Mouse (Mus musculus) ES-Bruce4 (cell line): Measurements from ENCODE around the gene Pax2. TPM values are rescaled to one million over a fixed set of nuclear protein-coding genes. Genes with fewer than 3 reads are reported as not detected.

Experiments
- H3K27ac ChIP-seq: 2 replicates; pipeline ENCODE4 v1.5.1; 2012; ENCODE audit warnings: low read length, inconsistent platforms; ENCODE audit not compliant: insufficient read depth
- H3K27me3 ChIP-seq: 2 replicates; pipeline ENCODE4 v1.6.1; 2012; ENCODE audit warnings: mild to moderate bottlenecking, low read length, inconsistent platforms; ENCODE audit not compliant: control insufficient read depth, poor library complexity, insufficient read depth, severe bottlenecking
- H3K36me3 ChIP-seq: 2 replicates; pipeline ENCODE4 v1.6.1; 2012; ENCODE audit warnings: inconsistent platforms, mild to moderate bottlenecking, low read length, moderate library complexity; ENCODE audit not compliant: control insufficient read depth, poor library complexity, insufficient read depth, severe bottlenecking
- H3K4me1 ChIP-seq: one replicate; pipeline ENCODE4 v1.8.1; 2011; ENCODE audit warnings: low read length; ENCODE audit not compliant: control insufficient read depth, insufficient read depth
- H3K4me3 ChIP-seq: 2 replicates; pipeline ENCODE4 v1.5.1; 2011; ENCODE audit warnings: low read depth, mild to moderate bottlenecking, low read length
- H3K9ac ChIP-seq: 2 replicates; pipeline ENCODE4 v1.6.1; 2012; ENCODE audit warnings: low read depth, mild to moderate bottlenecking, inconsistent platforms; ENCODE audit not compliant: poor library complexity, severe bottlenecking
- H3K9me3 ChIP-seq: replicated peaks from 2 replicates; pipeline ENCODE4 v1.6.1; 2012; ENCODE audit warnings: mild to moderate bottlenecking, low read length, inconsistent platforms; ENCODE audit not compliant: control insufficient read depth, poor library complexity, insufficient read depth, severe bottlenecking
- CTCF ChIP-seq: IDR thresholded peaks from one replicate; pipeline ENCODE4 v1.8.1; 2011; ENCODE audit warnings: low read depth, low read length
- EP300 ChIP-seq: IDR thresholded peaks from 2 replicates; pipeline ENCODE4 v1.6.1; 2011; ENCODE audit warnings: low read depth, low read length; ENCODE audit not compliant: insufficient read depth
- POLR2A ChIP-seq: IDR thresholded peaks from one replicate; pipeline ENCODE4 v1.8.1; 2011; ENCODE audit warnings: low read length; ENCODE audit not compliant: insufficient read depth
- polyA plus RNA-seq: library from polyadenylated mRNA; stranded (reverse); fragments of >200 nt; gene quantifications from 2 replicates; pipeline ENCODE4 v1.2.4, GENCODE M21; 2011; ENCODE audit warnings: low read depth; ENCODE audit not compliant: missing spikeins, insufficient read depth, insufficient read length

Pax2 gene
- polyA plus RNA-seq, 1 experiment = not detected

DNA sequence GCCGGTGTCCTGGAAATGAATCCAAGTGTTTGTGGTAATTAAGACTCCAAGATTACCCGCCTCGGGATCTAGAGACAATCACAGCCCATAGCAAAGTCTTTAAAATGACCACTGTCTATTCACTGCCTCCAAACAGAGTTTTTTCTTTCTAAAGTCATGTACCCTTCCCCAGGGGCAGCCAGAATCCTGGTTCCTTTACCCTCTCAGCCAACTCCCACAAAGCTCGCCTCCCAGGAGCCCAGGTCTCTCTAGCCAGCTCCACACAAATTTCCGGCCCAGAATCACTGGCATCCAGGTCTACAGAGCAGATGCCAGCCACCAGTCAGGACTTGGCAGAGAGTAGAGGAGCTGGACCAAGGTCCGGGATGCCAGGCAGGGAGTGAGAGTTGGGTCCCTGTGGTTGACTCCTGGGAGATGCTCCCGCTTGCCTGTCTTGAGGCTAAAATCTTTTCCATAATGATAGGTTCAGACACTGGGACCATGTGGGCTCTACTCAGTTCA lies 6.3 kb downstream of the Pax2 start:
- TF ChIP-seq POLR2A (no peak), EP300 (no peak), CTCF (no peak)
- Histone ChIP-seq H3K4me1 (no peaks in the 10 kb centered on the region), H3K27me3 (peaks cover 34% of the 10 kb centered on the region), H3K4me3 (no peak overlapping the region), H3K36me3 (no peaks in the 10 kb centered on the region), H3K9me3 (no peaks in the 10 kb centered on the region), H3K27ac (no peak overlapping the region), H3K9ac (no peak overlapping the region)

DNA sequence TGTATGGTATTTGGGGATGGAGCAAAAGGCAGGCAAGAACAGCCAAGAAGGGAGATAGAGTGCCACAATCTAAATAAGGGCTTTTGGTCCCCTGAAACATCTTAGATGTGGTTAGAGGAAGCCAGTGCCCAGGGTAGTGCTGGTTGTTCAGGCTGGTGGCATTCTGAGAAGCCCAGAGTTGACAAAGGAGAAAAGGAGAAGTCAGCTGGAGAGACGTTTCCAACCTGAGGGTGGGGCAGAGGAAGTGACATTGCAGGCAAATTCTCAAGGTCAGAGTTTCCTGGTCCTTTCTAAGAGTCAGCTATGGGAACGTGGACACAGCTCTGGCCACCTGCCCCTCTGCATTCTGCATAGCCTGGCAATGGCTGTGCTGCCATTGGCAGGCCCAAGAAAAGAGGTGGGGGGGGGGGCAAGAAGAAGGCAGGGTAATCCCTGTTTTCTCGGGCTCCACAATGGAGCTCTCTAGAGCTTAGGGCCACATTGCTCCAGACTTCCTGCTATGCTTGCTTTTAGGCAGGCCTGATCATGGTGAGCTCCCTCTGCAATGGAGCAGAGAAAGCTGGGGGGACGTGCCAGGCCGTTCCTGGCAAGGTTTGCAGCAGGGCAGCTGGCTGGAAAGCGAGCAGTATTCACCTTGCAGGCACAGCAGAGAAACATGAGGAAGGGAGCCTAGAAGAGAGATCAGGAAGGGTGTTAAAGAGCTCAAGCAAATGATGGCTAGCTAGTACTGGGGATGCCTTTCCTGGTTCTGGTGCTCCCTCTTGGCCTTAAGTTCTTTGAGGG lies 14.6 kb downstream of the Pax2 start:
- Histone ChIP-seq H3K27me3 (no peaks in the 10 kb centered on the region), H3K36me3 (no peaks in the 10 kb centered on the region), H3K27ac (no peak overlapping the region)

DNA sequence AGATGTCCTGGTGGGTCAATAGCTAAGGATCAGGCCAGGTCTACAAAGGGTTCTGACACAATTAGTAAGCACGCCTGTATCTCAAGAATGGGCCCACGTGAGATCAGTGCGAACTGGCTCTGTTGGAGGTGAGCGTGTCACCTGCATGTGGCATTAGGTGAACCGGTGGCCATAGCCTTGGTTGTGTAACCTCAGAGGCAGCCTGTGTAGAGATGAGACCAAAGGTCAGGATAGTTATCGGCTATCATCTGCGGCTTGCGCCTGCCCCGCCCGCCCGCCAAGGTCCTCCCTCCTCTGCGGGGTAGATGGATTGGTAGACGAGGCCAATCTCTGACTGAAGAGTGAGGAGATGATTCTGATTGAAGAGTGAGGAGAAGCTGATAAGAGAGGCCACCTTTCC lies 15.7 kb downstream of the Pax2 start:
- TF ChIP-seq EP300 = no peak
- no peak for TF ChIP-seq CTCF
- no peak for TF ChIP-seq POLR2A
- no peaks in the 10 kb centered on the region for H3K27me3 ChIP-seq
- H3K9me3 ChIP-seq = no peaks in the 10 kb centered on the region
- H3K36me3 ChIP-seq = no peaks in the 10 kb centered on the region
- H3K4me1 ChIP-seq = no peaks in the 10 kb centered on the region
- H3K4me3 ChIP-seq = no peak overlapping the region
- H3K27ac ChIP-seq = no peak overlapping the region
- H3K9ac ChIP-seq = no peak overlapping the region

More for the DNA sequence above, 14.6 kb downstream of the Pax2 start:
- Histone ChIP-seq H3K9me3 (no peaks in the 10 kb centered on the region), H3K4me1 (no peaks in the 10 kb centered on the region), H3K9ac (no peak overlapping the region), H3K4me3 (no peak overlapping the region)
- TF ChIP-seq CTCF (no peak), POLR2A (no peak), EP300 (no peak)

DNA sequence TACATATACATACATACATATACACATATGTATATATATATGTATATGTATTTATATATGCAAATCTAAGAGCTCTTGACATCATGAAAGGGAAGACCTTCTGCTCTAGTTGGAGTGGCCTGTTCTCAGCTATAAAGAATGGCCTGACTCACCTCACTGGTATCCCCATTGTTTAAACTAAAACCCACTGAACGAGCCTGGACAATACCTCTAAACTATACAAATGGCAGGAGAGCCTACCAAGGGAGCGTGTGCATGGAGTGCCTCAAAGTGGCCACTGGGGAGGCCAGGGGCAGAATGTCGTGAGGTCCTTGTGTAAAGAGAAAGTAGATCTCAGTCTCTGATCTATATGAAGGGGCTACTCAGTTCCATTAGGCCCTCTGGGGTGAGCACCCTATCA lies 26.1 kb downstream of the Pax2 start:
- no peaks in the 10 kb centered on the region for H3K36me3 ChIP-seq
- no peak overlapping the region for H3K27ac ChIP-seq
- no peak overlapping the region for H3K9ac ChIP-seq
- no peaks in the 10 kb centered on the region for H3K9me3 ChIP-seq
- no peaks in the 10 kb centered on the region for H3K27me3 ChIP-seq
- no peaks in the 10 kb centered on the region for H3K4me1 ChIP-seq
- TF ChIP-seq CTCF (no peak), EP300 (no peak), POLR2A (no peak)
- no peak overlapping the region for H3K4me3 ChIP-seq

DNA sequence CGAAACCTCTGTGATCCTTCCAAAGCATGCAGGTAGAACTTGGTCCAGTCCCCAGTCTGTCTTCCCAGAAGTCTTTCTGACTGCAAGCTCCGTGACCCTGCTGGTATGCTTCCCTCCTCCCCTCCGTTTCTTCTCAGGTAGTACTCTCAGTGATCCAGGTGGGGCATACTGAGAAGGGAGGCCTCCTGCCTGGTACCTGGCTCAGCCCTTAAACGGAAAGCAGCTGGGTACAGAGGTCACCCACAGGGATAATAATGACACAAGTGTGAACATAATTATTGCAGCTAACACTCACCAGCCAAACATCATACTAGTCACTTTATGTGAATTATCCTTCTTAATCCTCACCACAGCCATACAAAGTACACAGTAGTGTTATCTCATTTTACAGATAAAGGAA lies 28.5 kb downstream of the Pax2 start:
- no peak overlapping the region for H3K27ac ChIP-seq
- no peak for TF ChIP-seq CTCF
- TF ChIP-seq POLR2A = no peak
- TF ChIP-seq EP300 = no peak
- no peaks in the 10 kb centered on the region for H3K4me1 ChIP-seq
- no peak overlapping the region for H3K9ac ChIP-seq
- H3K9me3 ChIP-seq = no peaks in the 10 kb centered on the region
- no peaks in the 10 kb centered on the region for H3K27me3 ChIP-seq
- no peak overlapping the region for H3K4me3 ChIP-seq
- H3K36me3 ChIP-seq = no peaks in the 10 kb centered on the region

DNA sequence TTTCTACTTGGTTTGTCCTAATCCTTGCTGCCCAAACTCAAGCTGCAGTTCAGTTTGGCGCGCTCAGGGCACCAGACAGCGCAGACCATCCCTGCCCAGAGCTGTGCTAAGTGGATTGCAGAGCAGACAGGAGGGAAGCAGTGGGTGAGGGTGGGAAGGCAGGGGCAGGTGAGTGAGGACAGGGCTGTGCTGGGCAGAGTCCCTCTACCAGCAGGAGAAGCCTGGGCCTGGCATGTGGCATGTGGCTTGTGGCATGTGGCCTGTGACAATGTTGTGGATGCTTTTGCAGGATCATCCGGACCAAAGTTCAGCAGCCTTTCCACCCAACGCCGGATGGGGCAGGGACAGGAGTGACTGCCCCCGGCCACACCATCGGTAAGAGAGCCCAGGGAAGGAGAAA lies 32.6 kb downstream of the Pax2 start:
- Histone ChIP-seq H3K9me3 (no peaks in the 10 kb centered on the region), H3K4me3 (no peak overlapping the region), H3K27ac (no peak overlapping the region), H3K36me3 (no peaks in the 10 kb centered on the region), H3K27me3 (no peaks in the 10 kb centered on the region), H3K9ac (no peak overlapping the region), H3K4me1 (no peaks in the 10 kb centered on the region)
- TF ChIP-seq CTCF = no peak
- TF ChIP-seq EP300 = no peak
- TF ChIP-seq POLR2A = no peak
